Mouse (Mus musculus) bone marrow macrophage, adult 2 months (primary cell): ENCODE measurements around the gene Mki67.

Experiments used
- CTCF ChIP-seq: IDR thresholded peaks from 2 replicates; pipeline ENCODE4 v1.5.1; 2012; ENCODE audit warnings: low read depth, mild to moderate bottlenecking, low read length, moderate library complexity
- POLR2A ChIP-seq: IDR thresholded peaks from 2 replicates; pipeline ENCODE4 v1.6.1; 2012; ENCODE audit warnings: mild to moderate bottlenecking, low read depth, low read length, borderline replicate concordance

- TF ChIP-seq CTCF (no peak), POLR2A (no peak)
These were observed 64.2 kb downstream of the Mki67 start for GRCm38 (mm10) chr7:135651831-135652511.
